Mouse (Mus musculus) right cerebral cortex, postnatal 10 days (tissue): ENCODE measurements at regions not wholly inside any gene's neighbourhood (a gene's known extent, or its start where the extent isn't known, plus 50 kb on each side); places are given as distances from the start of the nearest gene placed in this dataset.

ENCODE experiments used
- DNase-seq, 2 experiments: peaks; one replicate each; pipeline ENCODE4 v3.0.0; 2021; ENCODE audit warnings: low spot score in 2 of 2

DNA sequence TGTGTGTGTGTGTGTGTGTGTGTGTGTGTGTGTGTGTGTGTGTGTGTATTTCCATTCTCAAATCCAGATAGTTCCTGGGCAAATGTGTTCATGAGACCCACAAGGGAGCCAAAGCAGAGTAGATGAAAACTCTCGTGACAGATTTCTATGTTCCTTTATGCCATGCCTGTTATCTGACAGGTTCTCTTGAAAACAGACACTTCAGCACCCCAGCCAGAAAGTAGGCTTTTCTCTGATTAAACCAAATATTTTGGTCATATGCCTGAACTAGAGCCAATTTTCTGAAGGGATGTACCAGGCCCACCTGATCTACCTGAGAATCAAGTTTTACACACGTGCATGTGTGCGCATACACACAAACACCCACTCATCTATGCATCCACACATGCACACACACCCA, 95.5 kb downstream of the Psat1 start:
- no peak for DNase-seq

DNA sequence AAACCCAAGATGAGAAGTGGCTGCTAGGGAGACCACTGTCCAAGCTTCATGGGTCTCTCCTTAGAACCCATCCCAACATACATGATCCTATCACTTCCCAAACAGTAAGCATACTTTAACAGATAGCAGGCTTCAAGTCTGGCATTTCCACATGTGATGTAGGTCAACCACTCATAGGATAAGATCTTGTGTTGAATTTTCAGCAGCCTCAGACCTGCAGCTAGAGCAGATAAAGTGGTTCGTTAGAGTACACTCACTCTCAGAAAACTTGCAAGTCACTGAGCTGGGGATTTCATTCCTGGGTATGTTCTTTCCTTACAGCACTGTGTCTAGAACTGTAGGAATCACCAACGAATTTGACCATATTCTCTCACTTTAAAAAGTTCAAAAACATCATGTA, 96.4 kb downstream of the Psat1 start:
- DNase-seq = no peak

DNA sequence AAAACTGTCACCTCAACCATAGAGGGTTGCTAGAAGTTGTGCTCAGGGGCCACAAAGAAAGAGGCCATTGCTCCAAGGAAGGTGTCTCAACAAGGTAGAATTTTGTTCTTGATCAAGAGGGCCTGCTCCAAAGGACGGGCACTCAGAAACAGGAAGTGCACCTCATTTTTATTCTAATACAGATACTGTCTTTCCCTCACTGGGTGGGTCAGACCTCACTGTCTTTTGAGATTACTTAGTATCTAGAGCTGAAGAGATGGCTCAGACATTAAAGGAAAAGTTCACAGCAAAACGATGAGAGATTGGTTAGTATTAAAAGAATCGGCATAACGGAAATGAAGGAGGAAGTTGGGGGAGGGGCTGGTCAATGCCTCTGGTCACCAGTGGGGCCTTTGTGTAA, 97.9 kb downstream of the Psat1 start:
- no peak for DNase-seq

DNA sequence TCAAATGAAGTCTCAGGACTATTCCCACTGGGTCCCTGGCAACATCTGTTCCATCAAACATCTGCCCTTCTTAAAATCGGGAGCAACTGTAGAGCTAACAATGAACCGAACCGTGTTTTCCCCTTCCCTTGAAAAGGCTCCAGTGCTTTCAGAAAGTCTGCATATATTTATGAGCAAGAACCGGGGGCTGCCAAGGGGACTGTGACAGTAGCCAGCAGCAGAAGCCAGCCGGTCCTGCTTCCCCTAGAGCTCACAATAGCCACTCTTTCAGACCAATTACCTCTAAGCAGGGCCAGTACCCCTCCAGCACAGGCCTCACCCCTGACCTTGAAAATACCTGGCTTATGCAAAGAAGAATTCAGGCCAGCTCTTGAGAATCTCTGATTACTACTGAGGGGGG, 108.8 kb downstream of the Psat1 start:
- peak; percentile 54 to 56 for DNase-seq

DNA sequence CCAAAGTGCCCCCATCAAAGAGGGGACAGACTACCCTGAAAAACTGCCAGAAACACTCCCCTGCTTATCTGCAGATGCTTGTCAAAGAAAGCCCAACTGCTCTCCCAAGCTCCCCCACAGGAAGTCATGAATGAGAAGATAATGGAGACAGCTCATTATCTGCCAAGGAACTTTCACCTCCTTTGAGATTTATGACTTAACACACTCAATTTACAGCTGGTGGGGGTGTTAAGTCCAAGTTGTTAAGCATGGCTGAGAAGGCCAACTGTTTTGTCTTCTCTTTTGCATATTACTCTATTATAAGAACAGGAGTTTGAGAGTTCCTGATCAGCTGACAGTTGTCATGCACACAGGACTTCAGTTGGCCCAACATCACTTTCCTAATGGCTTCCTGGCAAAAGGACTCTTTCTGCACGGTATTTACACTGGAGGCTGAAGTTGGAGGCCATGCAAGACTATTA, 109.4 kb downstream of the Psat1 start:
- DNase-seq = no peak

DNA sequence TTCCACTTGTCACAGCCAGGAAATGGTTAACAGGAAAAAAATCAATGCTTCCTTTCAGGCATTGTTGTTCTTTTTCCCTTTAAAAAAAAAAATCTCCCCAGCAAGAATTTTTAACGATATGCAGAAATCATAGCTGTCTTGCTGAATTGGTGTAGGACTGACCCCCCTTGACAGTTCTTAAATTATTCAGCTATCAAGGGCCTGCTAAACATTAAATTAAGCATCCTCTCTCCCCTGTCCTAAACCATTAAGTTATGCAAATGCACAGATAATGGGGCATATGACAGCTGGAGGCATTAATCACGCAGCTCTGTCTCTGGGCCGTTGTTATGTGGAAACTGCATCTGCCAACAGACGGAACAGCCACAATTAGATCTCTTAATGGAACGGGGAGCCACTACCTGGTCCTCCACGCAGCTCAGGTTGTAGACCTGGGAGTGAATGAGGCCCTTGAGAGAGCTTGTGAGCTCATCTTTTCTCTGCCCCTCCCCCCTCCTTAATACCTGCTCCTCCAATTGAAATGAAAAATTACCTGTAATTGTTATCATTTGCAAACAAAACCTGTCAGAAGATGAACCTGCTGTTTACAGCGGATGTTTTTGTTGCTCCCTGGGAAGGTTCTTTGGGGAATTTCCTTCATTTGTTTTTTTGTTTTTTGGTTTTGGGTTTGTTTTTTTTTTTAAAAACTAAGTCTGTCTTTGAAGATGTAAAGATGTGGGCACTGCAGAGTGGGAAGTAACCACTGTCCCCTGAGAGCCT, 110.0 kb downstream of the Psat1 start:
- peak; percentile 20 to 25 for DNase-seq

DNA sequence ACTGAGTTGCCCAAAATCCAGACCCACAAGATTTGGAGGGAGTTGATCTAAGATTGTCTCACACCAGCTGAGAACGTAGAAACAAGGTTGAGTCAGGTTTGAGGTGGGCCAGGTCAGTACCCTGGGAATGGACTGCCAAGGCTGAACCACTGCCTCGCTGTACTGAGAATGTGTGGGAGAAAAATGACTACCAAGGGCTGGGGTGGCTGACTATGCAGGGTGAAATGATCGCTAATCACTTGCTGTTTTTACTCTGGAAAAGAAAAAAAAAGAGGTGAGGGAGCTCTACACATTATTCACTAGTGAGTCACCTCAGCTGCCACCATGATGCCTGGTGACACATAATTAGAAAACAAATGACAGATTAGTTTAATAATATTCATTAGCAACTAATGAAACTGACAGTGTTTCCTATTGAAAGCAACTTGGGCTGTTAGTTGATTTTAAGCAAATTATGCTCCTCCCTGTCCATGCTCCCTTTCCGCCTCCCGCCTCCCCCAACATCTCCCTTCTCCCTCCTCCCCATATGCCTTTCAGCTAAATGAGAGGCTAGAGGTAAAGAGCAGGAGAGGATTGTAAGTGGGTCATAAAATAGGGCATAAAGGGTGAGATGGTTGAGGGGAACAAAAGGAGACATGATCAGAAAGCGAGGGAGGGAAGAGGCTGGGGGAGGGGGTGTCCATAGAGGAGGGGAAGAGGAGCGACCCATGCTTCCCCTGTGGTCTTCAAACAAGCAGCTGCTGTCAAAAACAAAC, 110.8 kb downstream of the Psat1 start:
- DNase-seq = peak in 1 of 2 experiments; percentile 18

DNA sequence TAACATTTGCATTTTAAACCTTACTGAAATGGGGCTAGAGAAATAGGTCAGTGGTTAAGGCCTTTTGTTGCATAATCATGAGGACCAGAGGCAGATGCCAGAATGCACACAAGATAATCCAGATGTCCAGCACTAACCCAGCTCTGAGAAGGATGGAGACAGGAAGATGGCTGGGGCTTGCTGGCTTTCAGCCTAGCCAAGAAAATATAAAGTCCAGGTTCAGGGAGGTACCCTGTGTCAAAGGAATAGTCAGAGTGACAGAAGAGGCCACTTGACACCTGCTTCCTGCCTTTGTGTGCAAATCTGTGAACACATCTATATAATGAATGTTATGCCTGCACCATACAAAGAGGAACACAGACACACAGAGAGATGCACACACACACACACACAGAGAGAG, 116.8 kb downstream of the Psat1 start:
- no peak for DNase-seq

DNA sequence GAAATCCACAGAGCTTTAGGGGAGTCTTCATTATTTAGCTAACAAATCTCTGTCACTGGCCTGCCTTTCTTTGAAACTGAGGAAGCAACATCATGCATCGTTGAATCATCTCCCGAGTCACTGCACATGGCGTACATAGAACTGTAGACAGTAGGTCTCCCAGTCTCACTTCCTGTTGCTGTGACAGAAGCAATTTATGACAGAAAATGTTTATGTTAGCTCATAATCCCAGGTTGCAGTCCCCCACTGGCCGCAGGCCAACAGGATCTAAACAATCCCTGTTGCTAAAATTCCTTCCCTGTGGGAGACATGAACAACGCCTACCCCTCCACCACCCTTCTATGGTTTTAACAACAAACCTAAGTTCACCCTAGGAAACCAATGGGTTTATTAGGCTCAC, 118.0 kb downstream of the Psat1 start:
- DNase-seq = peak in 1 of 2 experiments; percentile 24

DNA sequence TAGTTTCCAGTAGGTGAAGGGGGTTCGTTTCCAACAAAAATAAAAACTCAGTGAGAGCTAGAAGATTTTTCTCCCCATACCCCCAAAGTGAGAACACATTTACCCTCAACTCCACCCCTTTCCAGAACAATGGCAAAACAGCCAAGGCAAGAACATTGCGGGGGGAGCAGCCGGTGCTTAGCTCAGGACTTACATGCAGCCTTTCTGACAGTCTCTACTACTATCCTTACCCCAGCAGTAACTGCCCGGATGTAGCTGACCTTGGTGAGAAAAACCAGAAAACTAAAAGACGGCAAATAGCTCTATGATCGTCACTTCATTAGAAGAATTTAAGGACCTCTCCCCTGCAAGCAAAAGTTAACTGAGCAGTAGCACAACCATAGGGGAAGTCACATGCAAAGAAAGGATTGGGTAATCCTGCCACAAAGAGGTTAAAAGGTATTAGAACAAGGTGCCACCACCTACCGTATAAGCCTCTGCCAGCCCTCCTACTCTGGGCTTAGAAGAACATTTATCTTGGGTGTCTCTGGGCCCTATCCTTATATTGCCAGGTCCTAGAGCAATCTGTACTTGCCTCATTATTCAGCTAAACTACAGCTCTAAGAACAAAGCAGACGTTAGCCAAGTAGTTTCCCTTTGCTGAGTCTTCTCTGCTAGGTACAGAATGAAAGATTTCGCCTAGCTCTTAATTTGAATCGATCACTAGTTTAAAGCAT, 119.0 kb downstream of the Psat1 start:
- DNase-seq = no peak

DNA sequence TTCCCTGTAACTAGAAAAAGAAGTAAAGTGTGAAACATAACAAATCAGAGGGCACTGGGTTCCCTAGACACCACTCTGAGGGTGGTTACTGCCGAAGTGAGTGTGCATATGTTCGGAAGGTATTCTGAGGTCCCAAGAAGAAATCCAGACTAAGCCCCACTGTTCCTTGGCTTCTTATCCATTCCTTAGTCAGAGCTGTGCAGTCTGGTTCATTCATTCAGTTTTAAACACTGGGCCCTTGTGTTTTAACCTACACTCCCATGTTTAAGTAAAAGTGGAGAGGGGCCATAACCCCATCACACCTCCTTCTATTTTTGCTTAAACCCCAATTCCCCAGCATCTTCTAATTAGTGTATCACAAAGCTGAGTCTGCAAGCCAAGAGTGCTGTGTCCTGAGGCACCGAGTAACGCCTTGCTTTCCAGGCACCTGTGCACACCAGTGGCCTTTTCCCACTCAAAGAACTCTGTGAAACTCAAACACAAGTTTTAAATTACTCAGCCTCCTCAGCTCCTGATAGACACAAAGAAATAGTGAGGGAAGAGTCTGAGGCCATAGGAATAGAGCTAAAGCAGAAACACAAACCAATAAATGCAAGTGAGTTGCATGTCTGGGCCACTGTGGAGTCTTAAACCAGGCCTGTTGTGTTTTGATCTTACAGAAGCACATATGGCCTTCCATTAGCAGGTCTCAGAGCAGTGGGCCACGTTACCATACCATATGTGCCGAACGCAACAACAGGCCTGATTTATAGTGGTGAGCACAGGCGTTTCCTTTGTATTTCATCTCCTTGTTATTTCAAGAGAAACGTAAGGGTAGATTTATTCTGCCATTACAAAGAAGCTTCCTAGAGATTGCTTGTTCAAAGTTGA, 119.8 kb downstream of the Psat1 start:
- no peak for DNase-seq

DNA sequence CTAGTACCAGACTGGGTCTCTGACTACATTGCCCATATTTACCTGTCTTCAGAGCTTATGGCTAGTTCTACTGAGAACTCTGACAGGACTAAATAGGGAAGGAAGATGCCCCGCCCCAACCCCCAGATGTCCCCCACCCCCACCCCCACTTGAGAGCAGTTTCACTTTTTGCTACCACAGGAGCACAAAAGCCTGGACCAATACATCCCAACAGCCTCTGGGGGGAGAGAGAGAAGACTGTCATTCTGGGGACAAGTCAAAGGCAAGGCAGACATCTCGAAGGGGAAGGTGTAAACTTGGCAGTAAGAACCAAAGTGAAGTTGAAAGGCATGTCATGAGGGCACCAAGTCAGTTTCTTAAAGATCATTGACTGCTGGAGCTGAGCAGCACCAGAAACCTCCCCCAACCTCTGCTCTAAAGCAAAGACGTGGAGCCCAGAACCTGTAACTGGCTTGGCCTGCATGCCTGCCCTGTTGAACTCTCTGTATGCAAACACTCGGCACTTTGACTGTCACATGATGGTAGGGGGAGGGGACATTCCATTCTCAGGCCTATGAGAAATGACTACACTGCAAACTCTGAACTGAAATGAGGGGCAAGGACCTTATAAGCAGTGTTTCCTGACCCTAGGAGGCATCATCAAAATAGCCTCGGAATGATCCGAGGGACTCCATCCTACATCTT, 123.3 kb downstream of the Psat1 start:
- no peak for DNase-seq

DNA sequence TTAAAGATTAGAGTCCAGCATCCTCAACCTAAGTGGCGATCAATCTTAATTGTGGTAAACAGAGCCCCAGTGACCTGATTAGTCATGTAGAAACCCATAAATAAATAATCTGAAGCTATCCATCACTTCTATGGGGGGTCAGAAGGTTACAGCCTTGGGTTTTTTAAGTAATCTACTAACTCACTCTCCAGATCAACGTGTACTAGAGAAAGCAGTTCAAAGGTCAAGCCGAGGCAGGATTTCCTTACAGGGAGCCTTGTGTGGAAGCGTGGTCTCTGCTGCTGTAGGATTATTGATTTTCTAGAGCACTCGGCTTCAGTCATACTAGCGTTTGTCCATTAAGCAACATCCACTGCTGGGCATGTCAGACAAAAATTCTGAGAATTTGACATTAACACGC, 127.1 kb downstream of the Psat1 start:
- no peak for DNase-seq

DNA sequence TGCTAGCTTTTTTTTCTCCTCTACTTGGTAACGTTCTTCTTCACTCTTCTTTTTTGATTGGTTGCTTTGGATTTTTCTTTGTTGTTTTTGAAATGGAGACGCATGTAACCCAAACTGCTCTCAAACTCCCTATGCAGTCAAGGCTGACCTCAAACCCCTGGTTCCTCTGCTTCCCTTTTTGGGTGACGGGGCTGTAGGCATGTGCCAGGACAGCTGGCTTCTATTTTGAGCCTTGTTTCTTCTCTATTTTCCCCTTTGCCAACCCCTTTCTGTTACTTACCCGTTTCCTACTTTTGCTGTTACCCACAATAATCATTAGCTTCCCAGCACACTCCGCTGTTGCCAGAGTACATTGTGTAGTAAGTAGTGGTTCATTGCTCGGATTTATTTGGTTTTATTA, 132.0 kb downstream of the Psat1 start:
- no peak for DNase-seq

DNA sequence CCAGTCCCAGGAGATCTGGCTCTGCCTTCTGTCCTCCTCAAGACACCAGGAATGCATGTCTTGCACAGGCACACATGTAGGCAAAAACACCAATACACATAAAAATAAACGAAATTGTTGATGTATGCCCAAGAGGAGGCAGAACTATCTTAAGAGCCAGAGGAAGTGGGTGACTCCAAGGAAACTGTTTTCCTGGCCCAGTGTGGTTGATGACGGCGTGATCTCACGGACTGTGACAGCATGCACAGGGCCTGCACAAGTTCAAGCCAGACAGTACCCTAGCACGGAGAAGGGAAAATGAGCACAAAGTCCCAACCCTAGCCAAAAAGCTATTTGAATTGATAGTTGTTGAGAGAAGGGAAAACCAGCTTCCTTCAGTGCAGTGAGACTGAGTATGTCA, 138.1 kb downstream of the Psat1 start:
- no peak for DNase-seq

DNA sequence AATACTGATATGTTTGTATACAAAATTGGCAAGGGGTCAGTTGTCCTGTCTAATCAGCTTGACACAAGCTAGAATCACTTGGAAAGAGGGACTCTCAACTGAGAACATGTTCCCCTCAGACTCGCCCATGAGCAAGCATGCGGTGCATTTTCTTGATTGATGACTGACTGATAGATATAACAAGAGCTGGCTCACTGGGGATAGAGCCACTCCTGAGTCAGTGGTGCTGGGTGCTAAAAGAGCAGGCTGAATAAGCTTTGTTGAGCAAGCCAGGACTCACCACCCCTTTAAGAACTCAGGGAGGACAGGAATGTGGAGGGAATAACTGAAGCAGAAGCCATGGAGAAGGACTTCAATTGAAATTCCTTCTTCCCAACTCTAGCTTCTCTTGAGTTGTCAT, 139.5 kb downstream of the Psat1 start:
- no peak for DNase-seq

DNA sequence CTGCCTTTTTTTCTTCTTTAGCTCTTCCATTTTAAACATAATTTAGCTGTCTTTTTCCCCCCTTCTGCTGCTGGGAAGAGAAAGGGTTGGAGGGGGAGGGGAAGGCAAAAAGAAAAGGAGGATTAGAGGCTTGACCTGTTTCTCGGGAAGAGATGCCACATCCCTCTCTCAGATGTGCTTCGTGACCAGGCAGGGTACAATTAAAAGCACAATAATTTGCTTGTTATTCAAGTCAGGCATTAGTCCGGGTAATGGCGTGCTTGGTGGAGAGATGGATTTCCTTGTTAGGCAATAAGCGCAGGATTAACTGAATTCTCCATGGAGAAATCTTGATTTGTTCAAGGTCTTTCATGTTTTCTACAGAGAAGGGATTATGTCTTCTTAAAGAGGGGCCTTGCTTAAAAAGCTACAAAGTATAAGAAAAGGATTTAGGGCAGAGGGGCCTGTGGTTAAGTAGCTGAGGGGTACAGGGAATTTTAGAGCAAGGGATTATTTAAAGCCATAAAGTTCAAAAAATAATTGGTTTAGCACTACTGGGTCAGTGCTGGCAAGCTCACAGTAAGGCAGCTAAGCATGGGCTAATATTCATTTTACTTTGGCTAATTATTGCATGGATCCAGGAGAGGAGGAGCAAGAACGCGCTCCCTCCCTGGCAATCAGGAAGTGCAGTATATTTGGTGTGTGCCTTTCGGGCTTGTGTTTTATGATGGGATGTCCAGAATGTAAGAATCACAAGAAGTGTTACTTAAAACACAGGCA, 143.8 kb downstream of the Psat1 start:
- DNase-seq = no peak

DNA sequence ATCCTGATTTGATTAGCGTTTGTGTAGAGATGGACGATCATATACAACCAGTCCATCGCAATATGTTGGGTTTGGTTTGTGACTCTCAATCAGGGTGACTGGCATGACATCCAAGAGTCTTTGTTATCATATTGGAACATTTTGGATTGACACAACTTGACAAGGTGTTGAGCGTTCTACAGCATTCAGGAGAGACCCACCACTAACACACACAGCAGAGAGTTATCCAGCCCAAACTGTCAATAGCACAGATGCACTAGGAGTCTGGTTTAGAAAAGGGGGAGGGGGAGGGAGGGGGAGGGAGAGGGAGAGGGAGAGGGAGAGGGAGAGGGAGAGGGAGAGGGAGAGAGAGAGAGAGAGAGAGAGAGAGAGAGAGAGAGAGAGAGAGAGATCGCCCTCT, 144.5 kb downstream of the Psat1 start:
- no peak for DNase-seq

DNA sequence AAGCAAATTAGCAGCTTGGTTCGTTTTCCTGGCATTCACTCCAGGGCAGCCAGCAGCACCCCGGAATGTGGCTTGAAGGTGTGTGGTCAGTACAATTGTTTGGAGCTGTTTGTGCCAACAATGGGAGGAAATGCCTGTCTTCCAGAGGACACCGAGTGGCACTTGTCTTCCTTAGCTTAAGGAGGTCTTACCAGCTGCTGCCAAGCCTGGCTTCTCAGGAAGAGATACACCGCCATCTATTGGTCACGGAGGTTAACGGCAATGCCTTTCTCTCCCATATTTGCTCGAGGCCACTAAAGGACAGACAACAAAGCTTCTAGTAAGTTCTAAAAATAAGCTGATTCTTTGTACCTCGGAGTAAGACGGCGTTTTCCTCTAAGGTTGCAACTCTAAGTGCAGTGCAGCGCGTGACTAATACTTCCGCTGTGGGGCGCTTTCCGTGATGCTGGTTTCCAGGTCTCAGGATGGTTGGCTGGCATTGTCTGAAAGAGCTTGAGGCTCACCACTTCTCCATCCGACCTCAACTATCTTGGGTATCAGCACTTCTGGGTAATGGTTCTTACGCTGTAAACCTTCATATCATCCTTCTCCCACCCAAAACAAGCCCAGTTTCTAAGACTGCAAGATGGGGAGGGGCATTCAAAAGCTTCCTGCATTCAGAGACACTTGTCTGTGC, 145.2 kb downstream of the Psat1 start:
- DNase-seq = peak; percentile 92
